Mouse (Mus musculus) ovary, adult 2 months (tissue): ENCODE data around the gene Klc4. TPM values are rescaled to one million over a fixed set of nuclear protein-coding genes. Genes with fewer than 3 reads are reported as not detected.

ENCODE experiments used
- polyA plus RNA-seq: library from polyadenylated mRNA; depleted of rRNA; stranded (reverse); fragments of >200 nt; gene quantifications from 2 replicates; pipeline ENCODE4 v1.2.3, GENCODE M21; 2012; rRNA removed

Klc4 gene
- polyA plus RNA-seq, result 31.2 and 40.1 TPM in 2 replicates

DNA sequence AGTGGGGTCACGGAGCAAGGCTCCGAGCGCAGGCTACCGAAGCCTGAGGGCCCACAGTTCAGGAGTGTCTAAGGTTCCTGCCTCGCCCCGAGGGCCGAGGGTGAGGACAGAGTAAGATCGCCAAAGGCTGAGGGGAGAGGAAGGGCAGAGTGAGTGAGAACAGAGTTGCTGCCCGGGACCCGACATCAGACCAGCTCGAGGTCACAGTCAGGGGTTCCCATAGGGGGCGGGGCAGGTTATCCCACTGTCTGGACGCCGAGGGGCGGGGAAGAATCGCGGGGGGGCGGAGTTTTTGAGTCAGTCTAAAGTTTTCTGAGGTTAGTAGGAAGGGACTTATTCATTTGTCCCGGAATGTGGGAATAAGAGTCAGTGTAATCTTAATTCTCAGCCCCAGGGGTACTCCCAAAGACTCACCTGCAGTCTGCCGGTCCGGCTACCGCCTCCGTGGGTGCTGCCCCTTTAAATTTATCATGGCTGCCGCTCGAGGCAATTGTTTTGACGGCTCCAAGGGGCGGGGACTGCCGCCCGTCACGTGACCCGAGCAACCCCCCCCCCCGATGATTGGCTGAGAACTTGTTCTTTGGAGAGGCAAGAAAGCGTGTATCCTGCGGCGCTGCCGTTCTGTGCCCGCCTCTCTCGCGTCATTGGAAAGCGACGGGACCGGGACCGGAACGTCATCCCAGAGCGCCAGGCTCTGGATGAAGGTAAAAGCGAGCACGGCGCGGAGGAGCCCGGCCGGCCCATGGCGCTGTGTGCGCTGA is at the start of gene Klc4, which contains the start of gene Mrpl2:
Gene Klc4 (minus strand): TSS at position 462 of the 761 bp plus-strand sequence.
Gene Mrpl2 (plus strand): TSS at position 669 of the 761 bp plus-strand sequence.

DNA sequence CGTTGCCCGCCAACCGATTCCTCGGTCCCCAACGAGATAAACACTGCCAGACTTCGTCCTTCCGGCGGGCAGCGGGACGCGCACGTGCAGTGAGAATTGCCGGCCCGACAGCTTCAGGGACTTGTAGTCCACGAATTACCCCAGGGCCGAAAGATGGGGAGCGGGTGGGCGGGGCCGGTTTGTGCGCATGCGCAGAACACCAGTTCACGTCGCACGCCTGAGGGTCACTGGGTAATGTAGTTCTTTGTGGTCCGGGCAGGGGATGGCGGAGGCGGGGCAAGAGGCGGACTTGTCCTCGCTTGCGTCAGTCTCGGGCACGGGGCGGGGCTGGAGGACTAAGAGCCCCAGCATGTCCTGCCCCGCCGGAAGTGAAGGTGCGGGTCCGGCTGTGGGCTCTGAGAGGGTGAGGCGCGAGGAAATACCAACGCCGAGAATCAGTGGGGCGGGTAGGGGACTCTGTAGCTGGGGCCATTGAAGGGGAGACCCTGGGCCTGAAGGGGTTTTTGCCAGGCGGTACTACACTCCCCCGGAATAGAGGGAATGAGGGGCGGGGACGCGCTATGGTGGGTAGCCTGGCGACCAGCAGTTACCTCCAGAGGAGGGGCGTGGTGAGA is 35.0 kb upstream of the Klc4 start, which contains the start of gene Klhdc3:
Gene Klhdc3 (minus strand): TSS at position 155 of the 614 bp plus-strand sequence.

DNA sequence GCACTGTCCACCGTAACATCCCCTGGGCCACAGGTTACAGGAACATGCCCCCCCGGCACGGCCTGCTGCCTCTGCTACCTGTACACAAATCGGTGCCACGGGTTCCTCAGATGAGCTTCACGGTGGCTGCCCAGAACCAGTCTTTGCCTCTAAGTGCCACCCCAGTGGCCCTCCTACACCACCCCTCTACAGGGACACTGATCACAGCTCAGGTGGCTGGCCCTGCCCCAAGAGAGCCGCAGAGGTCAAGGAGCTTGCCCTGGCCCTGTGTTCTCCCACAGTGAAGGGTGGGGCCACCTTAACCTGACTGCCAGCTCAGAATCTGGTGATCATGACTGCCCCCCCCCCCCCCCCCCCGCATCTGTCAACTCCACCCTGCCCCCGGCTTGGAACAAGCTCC is 32.6 kb upstream of the Klc4 start, which contains the start of gene Mea1:
Gene Mea1 (plus strand): TSS at position 378 of the 400 bp plus-strand sequence.

DNA sequence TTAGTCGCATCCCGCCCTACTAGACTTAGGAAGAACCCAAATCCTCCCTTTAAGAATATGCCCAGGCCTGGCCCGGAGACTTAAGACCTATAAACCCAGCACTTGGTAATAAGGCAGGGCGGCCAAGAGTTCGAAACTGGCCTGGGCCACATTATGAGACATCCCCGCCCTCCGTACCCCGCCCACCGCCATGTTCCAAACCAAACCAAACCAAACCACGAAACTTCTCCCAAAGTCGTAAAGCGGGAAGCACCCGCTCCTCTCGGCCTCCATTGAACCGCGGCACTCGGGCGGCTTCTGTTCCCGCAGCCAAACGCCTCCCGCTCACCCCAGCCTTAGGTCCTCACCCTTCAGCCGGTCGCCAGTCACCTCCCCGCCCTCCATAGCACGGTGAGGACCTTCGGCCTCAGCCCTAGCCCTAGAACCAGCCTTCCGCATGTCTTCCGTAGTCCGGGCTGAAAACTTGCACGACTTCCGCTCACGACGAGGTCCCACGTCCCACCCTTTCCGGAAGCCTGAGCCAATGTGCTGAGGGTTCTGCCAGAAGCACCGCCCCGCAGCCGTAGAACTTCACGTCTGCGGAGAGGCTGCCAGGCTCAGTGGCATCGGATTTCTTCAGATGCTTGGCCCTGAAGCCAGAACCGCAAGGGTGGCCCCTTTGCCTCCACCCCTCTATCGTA is 28.2 kb upstream of the Klc4 start, which contains the start of gene Rrp36:
Gene Rrp36 (minus strand): TSS at position 503 of the 680 bp plus-strand sequence.

DNA sequence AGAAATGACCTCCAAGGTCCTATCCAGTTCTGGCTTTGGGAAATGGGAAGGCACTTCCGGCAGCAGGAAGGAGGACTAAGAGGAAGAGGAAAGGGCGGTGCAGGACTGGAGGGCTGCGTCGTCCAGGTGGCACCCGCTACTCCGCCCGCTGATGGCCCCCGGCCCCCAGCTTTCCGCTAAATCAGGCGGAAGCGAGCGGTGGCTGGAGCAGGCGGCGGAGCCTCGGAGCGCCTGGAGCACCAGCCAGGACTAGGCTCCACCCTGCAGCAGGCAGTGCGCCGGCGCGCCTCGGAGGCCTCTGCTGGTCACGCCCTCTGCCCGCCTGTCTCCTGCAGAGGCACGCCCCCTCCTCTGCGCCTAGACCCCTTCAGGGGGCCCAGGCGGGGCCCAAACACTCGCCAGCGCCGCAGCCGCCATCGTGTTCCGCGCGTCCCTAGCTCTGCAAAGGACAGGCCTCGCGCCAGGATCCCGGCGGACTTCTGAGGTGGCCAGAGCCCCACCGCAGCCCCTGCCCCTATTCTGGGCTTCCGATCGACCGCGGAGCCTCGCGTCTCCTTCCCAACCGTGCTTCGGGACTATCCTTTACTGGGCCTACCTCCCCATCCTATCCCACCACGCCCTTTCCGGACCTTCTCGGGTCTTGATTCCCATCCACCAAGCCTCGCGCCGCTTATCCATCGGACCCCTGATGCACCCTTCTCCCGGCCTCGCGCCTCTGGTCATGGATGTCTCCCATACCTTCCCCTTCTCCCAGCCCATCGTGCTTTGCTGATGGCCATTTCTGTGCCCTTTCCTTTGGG is 4.6 kb upstream of the Klc4 start, which contains the start of gene Cul7:
Gene Cul7 (plus strand): TSS at position 106 of the 800 bp plus-strand sequence.

DNA sequence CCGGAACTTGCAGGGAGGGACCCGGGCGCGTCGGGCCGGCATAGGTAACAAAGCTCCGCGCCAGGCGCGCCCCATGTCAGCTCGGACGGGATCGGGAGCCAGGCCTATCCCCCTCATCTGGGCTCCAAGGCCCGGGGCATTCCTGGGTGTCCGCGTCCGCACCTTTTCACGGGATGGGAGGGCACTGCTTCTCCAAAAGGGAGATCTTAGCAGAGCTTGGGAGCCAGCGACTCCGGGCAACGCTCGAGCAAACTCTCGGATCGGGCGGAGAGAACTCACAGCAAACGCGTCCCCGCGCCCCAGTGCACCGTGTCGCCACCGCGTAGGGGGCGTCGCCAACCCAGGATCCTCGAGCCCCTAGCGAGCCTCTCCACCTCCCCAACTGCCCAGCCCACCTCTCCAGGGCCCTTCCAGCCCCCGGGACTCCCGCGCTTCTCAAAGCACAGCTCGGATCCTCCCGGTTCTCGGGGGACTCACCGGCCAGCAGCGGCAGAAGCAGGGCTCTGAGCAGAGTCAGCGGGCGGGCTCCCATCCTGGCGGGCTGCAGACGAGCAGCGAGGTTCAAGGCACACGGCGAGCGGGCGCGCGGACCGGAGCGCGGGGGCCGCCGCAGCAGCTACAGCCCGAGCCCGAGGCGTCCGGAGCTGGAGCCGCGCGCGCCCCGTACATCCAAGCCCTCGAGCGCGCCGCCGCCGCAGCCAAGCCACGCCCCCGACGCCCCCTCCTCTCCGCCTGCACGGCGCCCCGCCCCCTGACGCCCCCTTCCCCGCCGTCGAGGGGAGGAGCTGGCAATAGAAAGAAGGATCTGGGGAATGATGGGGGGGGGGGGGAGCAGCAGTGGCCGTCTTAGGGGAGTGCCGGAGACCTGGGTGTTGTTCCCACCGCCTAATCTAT is 16.8 kb downstream of the Klc4 start, which contains the start of gene Ptk7:
Gene Ptk7 (minus strand): TSS at position 714 of the 894 bp plus-strand sequence.

Other genes starting within 250 kb of the Klc4 start
- 12.5 and 15.5 TPM in 2 replicates for gene Crip3, start 217.1 kb downstream of the Klc4 start, polyA plus RNA-seq
- not detected in 2 replicates for gene Slc22a7, start 207.6 kb downstream of the Klc4 start, polyA plus RNA-seq
- gene Ttbk1, start 158.3 kb downstream of the Klc4 start, polyA plus RNA-seq, result 0.33 and 0.38 TPM in 2 replicates
- gene Dnph1, start 149.3 kb downstream of the Klc4 start, polyA plus RNA-seq, result 14.5 and 20.1 TPM in 2 replicates
- gene Cul9, start 99.6 kb downstream of the Klc4 start, polyA plus RNA-seq, result 50.0 and 51.9 TPM in 2 replicates
- gene Srf, start 89.8 kb downstream of the Klc4 start, polyA plus RNA-seq, result 385 and 401 TPM in 2 replicates
- gene Ptk7, start 16.5 kb downstream of the Klc4 start, polyA plus RNA-seq, result 76.6 and 82.6 TPM in 2 replicates
- gene Mrpl2, start 207 bp upstream of the Klc4 start, polyA plus RNA-seq, result 113 and 159 TPM in 2 replicates
- gene Cul7, start 4.3 kb upstream of the Klc4 start, polyA plus RNA-seq, result 110 and 114 TPM in 2 replicates
- 41.9 and 48.7 TPM in 2 replicates for gene Rrp36, start 28.3 kb upstream of the Klc4 start, polyA plus RNA-seq
- gene Mea1, start 32.8 kb upstream of the Klc4 start, polyA plus RNA-seq, result 53.1 and 64.5 TPM in 2 replicates
- gene Klhdc3, start 34.9 kb upstream of the Klc4 start, polyA plus RNA-seq, result 121 and 137 TPM in 2 replicates
- 58.2 and 71.4 TPM in 2 replicates for gene Ppp2r5d, start 59.1 kb upstream of the Klc4 start, polyA plus RNA-seq
- gene Pex6, start 65.4 kb upstream of the Klc4 start, polyA plus RNA-seq, result 117 and 140 TPM in 2 replicates
- 3.6 and 8.5 TPM in 2 replicates for gene Gnmt, start 83.1 kb upstream of the Klc4 start, polyA plus RNA-seq
- 54.0 and 61.7 TPM in 2 replicates for gene Cnpy3, start 106.2 kb upstream of the Klc4 start, polyA plus RNA-seq
- gene Ptcra, start 117.7 kb upstream of the Klc4 start, polyA plus RNA-seq, result 0.10 and 0.12 TPM in 2 replicates
- 166 and 205 TPM in 2 replicates for gene 2310039H08Rik, start 126.6 kb upstream of the Klc4 start, polyA plus RNA-seq
- 15.6 and 18.1 TPM in 2 replicates for gene Rpl7l1, start 136.7 kb upstream of the Klc4 start, polyA plus RNA-seq
- 6.5 and 8.3 TPM in 2 replicates for gene Bicral, start 212.5 kb upstream of the Klc4 start, polyA plus RNA-seq
- 40.5 and 41.2 TPM in 2 replicates for gene Tbcc, start 244.7 kb upstream of the Klc4 start, polyA plus RNA-seq